Comparison of ENCODE assay signal across 14 mouse cellular contexts in genomic region chr17:73519350-73519749, GRCm38 (mm10).
"Had no signal": no experiment of that assay in that cellular context is flagged by ENCODE, and none has a peak within 500 bp of the region (broad histone marks: within the 10 kb centered on the region; RNA-seq: fewer than 3 reads in every experiment).

No protein-coding gene starts in this region.

- H3K4me3 ChIP-seq: limb, embryonic 15.5 days; liver, embryonic 12.5 days; midbrain, embryonic 10.5 days; myocyte; neural tube, embryonic 15.5 days; stomach, embryonic 15.5 days had no signal

- DNase-seq: kidney, adult 8-10 months; kidney, postnatal 25 days; lung, embryonic 14.5 days; lung, postnatal 10 days; lung, postnatal 4 days; midbrain, embryonic 14.5 days; thymus, adult 18-20 months; thymus, postnatal 14 days had no signal

- H3K27ac ChIP-seq: limb, embryonic 15.5 days; liver, embryonic 12.5 days; midbrain, embryonic 10.5 days; neural tube, embryonic 15.5 days; stomach, embryonic 15.5 days had no signal
